Mouse (Mus musculus) MEL (cell line): ENCODE measurements at regions not wholly inside any gene's neighbourhood (a gene's known extent, or its start where the extent isn't known, plus 50 kb on each side); places are given as distances from the start of the nearest gene placed in this dataset.

Experiments used
- DNase-seq: peaks from one replicate; pipeline ENCODE4 v3.0.0; 2011; ENCODE audit warnings: low read depth, low spot score
- H3K27ac ChIP-seq: 2 replicates; pipeline ENCODE4 v1.5.1; 2012; ENCODE audit warnings: low read depth, mild to moderate bottlenecking, control low read depth, low read length, moderate library complexity; ENCODE audit not compliant: control insufficient read depth
- H3K27me3 ChIP-seq, 2 experiments: fragments of 150-350 bp in 1 of 2; sonication (generic) in 1 of 2; 2 replicates each; pipeline ENCODE4 v1.6.1; 2012; ENCODE audit warnings: low read length in 2 of 2, mild to moderate bottlenecking in 2 of 2, improper control_type of control experiment in 1 of 2, moderate library complexity in 1 of 2; ENCODE audit not compliant: insufficient read depth in 2 of 2, control insufficient read depth in 1 of 2
- H3K36me3 ChIP-seq, 2 experiments: 2 replicates each; pipeline ENCODE4 v1.6.1; 2012 to 2014; ENCODE audit warnings: low read length in 2 of 2, improper control_type of control experiment in 1 of 2, inconsistent platforms in 1 of 2, mild to moderate bottlenecking in 1 of 2; ENCODE audit not compliant: insufficient read depth in 2 of 2, control insufficient read depth in 1 of 2
- H3K4me1 ChIP-seq, 2 experiments: fragments of 150-350 bp in 1 of 2; sonication (generic) in 1 of 2; 2 replicates each; pipeline ENCODE4 v1.6.1; 2012; ENCODE audit warnings: low read length in 2 of 2, improper control_type of control experiment in 1 of 2, mild to moderate bottlenecking in 1 of 2; ENCODE audit not compliant: insufficient read depth in 2 of 2, control insufficient read depth in 1 of 2
- H3K4me3 ChIP-seq, 2 experiments: fragments of 150-350 bp in 1 of 2; sonication (generic) in 1 of 2; 2 replicates each; pipeline ENCODE4 v1.5.1; 2012; ENCODE audit warnings: low read depth in 2 of 2, low read length in 2 of 2, mild to moderate bottlenecking in 2 of 2, moderate library complexity in 2 of 2, control low read depth in 1 of 2, improper control_type of control experiment in 1 of 2; ENCODE audit not compliant: control insufficient read depth in 1 of 2, insufficient read depth in 1 of 2
- H3K79me2 ChIP-seq: 2 replicates; pipeline ENCODE4 v1.6.1; 2012; ENCODE audit warnings: mild to moderate bottlenecking, low read length, moderate library complexity; ENCODE audit not compliant: control insufficient read depth, poor library complexity, insufficient read depth
- H3K9ac ChIP-seq: 2 replicates; pipeline ENCODE4 v1.6.1; 2012; ENCODE audit warnings: low read depth, mild to moderate bottlenecking, control low read depth, low read length, moderate library complexity; ENCODE audit not compliant: control insufficient read depth, poor library complexity, severe bottlenecking
- H3K9me3 ChIP-seq: fragments of 150-350 bp; sonication (generic); replicated peaks from 2 replicates; pipeline ENCODE4 v1.6.1; 2012; ENCODE audit warnings: mild to moderate bottlenecking, low read length, improper control_type of control experiment, moderate library complexity; ENCODE audit not compliant: insufficient read depth
- BHLHE40 ChIP-seq: IDR thresholded peaks from 2 replicates; pipeline ENCODE4 v1.6.1; 2012; ENCODE audit warnings: low read depth, mild to moderate bottlenecking, inconsistent platforms, low read length, improper control_type of control experiment, borderline replicate concordance
- CHD1 ChIP-seq: IDR thresholded peaks from 2 replicates; pipeline ENCODE4 v1.6.1; 2012; ENCODE audit warnings: low read depth, mild to moderate bottlenecking, inconsistent platforms, low read length, improper control_type of control experiment
- CHD2 ChIP-seq: IDR thresholded peaks from 2 replicates; pipeline ENCODE4 v1.6.1; 2011; ENCODE audit warnings: low read length, improper control_type of control experiment
- CTCF ChIP-seq, 3 experiments: IDR thresholded peaks in 2 of 3; conservative IDR thresholded peaks in 1 of 3; 2 replicates each; pipeline ENCODE4 v1.5.1; 2011 to 2012; ENCODE audit warnings: low read length in 3 of 3, low read depth in 2 of 3, mild to moderate bottlenecking in 2 of 3, improper control_type of control experiment in 1 of 3, inconsistent platforms in 1 of 3, mixed read lengths in 1 of 3, moderate library complexity in 1 of 3; ENCODE audit not compliant: control insufficient read depth in 1 of 3, insufficient read depth in 1 of 3, poor library complexity in 1 of 3, severe bottlenecking in 1 of 3
- ELF1 ChIP-seq: IDR thresholded peaks from 2 replicates; pipeline ENCODE4 v1.6.1; 2014; ENCODE audit warnings: low read depth, mild to moderate bottlenecking, inconsistent platforms, low read length, improper control_type of control experiment, moderate library complexity
- GATA1 ChIP-seq: IDR thresholded peaks from 2 replicates; pipeline ENCODE4 v1.6.1; 2011; ENCODE audit warnings: low read depth, low read length, improper control_type of control experiment
- KAT2A ChIP-seq: conservative IDR thresholded peaks from 2 replicates; pipeline ENCODE4 v1.6.1; 2012; ENCODE audit warnings: low read depth, low read length, improper control_type of control experiment, inconsistent platforms
- MAFK ChIP-seq: IDR thresholded peaks from 2 replicates; pipeline ENCODE4 v1.6.1; 2011; ENCODE audit warnings: low read depth, mild to moderate bottlenecking, low read length, improper control_type of control experiment, borderline replicate concordance
- MAX ChIP-seq: IDR thresholded peaks from 2 replicates; pipeline ENCODE4 v1.6.1; 2011; ENCODE audit warnings: low read length, improper control_type of control experiment
- MYB ChIP-seq: IDR thresholded peaks from 2 replicates; pipeline ENCODE4 v1.6.1; 2011; ENCODE audit warnings: mild to moderate bottlenecking, low read depth, low read length, improper control_type of control experiment
- NRF1 ChIP-seq: IDR thresholded peaks from 2 replicates; pipeline ENCODE4 v1.6.1; 2014; ENCODE audit warnings: low read depth, mild to moderate bottlenecking, inconsistent platforms, low read length, improper control_type of control experiment, moderate library complexity; ENCODE audit not compliant: poor library complexity, insufficient read depth, severe bottlenecking
- POLR2A ChIP-seq, 2 experiments: IDR thresholded peaks; 2 replicates each; pipeline ENCODE4 v1.6.1; 2011 to 2012; ENCODE audit warnings: low read length in 2 of 2, mild to moderate bottlenecking in 2 of 2, control low read depth in 1 of 2, improper control_type of control experiment in 1 of 2, low read depth in 1 of 2, moderate library complexity in 1 of 2; ENCODE audit not compliant: control insufficient read depth in 1 of 2, insufficient read depth in 1 of 2, poor library complexity in 1 of 2
- POLR2AphosphoS2 ChIP-seq: IDR thresholded peaks from 2 replicates; pipeline ENCODE4 v1.6.1; 2011; ENCODE audit warnings: low read length, improper control_type of control experiment
- RCOR1 ChIP-seq: IDR thresholded peaks from 2 replicates; pipeline ENCODE4 v1.6.1; 2012; ENCODE audit warnings: low read depth, mild to moderate bottlenecking, inconsistent platforms, low read length, improper control_type of control experiment
- SIN3A ChIP-seq: IDR thresholded peaks from 2 replicates; pipeline ENCODE4 v1.6.1; 2012; ENCODE audit warnings: low read length, improper control_type of control experiment, inconsistent platforms
- TAL1 ChIP-seq: IDR thresholded peaks from 2 replicates; pipeline ENCODE4 v1.6.1; 2012; ENCODE audit warnings: mild to moderate bottlenecking, inconsistent platforms, low read length, moderate library complexity, mixed read lengths
- TBP ChIP-seq: IDR thresholded peaks from 2 replicates; pipeline ENCODE4 v1.8.0; 2011; ENCODE audit warnings: low read depth, low read length, improper control_type of control experiment
- UBTF ChIP-seq: IDR thresholded peaks from 2 replicates; pipeline ENCODE4 v1.6.1; 2012; ENCODE audit warnings: low read depth, mild to moderate bottlenecking, inconsistent platforms, low read length, improper control_type of control experiment, moderate library complexity, borderline replicate concordance; ENCODE audit not compliant: insufficient read depth
- USF2 ChIP-seq, 2 experiments: IDR thresholded peaks; 2 replicates each; pipeline ENCODE4 v1.6.1; 2011 to 2012; ENCODE audit warnings: improper control_type of control experiment in 2 of 2, low read length in 2 of 2, borderline replicate concordance in 1 of 2, inconsistent platforms in 1 of 2, low read depth in 1 of 2, mild to moderate bottlenecking in 1 of 2; ENCODE audit not compliant: insufficient read depth in 1 of 2
- ZKSCAN1 ChIP-seq: IDR thresholded peaks from 2 replicates; pipeline ENCODE4 v1.6.1; 2012; ENCODE audit warnings: low read depth, mild to moderate bottlenecking, inconsistent platforms, low read length, improper control_type of control experiment, moderate library complexity
- ZMIZ1 ChIP-seq: IDR thresholded peaks from 2 replicates; pipeline ENCODE4 v1.6.1; 2012; ENCODE audit warnings: low read depth, mild to moderate bottlenecking, inconsistent platforms, low read length, improper control_type of control experiment, moderate library complexity

DNA sequence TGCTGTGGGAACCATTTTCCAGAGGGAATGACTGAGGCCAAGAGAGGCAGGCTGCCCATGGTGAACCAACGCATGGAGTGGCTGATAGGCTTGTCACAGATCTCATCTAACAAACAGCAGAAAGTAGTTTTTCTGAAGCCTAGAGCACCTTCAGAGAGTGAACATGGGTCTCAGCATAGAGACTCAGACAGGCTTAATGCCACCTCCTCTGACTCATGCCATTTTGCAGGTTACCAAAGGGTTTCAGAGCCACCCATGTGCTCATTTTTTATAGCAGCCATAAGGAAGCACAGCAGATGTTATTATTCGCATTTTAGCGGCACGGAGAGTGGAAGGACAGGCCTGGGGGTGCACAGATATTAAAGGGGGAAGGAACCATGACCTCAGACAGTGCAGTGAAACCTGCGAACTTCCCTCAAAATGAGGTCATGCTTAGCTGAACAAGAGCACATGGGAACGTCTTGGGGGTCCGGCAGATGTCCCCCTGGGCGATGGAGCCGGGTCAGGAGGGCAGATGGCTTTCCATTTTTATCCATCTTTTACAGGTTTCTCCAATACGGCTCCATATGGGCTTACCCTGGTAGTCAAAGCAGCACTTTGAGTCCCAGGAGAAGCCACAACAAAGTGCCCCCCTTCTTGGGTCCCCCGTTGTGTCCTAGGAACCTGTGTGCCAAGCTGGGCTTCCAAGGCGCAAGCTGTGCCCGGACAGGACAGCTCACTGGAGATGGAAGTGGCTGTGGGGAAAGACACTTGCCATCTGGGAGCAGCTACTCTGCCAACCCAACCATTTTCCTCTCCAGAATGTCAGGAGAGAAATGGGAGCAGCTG is 100.3 kb upstream of the Armc2 start:
- H3K79me2 ChIP-seq: no peaks in the 10 kb centered on the region
- no peaks in the 10 kb centered on the region for H3K27me3 ChIP-seq
- DNase-seq: no peak
- H3K36me3 ChIP-seq: no peaks in the 10 kb centered on the region
- no peaks in the 10 kb centered on the region for H3K4me1 ChIP-seq
- H3K4me3 ChIP-seq: no peak overlapping the region
- no peak overlapping the region for H3K9ac ChIP-seq
- H3K9me3 ChIP-seq: no peaks in the 10 kb centered on the region
- TF ChIP-seq POLR2AphosphoS2: no peak
- TF ChIP-seq TBP: no peak
- TF ChIP-seq CHD2: no peak
- TF ChIP-seq KAT2A: no peak
- TF ChIP-seq RCOR1: no peak
- TF ChIP-seq BHLHE40: no peak
- TF ChIP-seq UBTF: no peak
- TF ChIP-seq ZMIZ1: no peak
- TF ChIP-seq MYB: no peak
- no peak for TF ChIP-seq SIN3A
- no peak for TF ChIP-seq CTCF (IDR thresholded peaks at IDR 0.05 in 2 of 3, conservative IDR thresholded peaks at IDR 0.05 in 1 of 3; ENCODE audit: control insufficient read depth in 1 of 3, insufficient read depth in 1 of 3, low read depth in 2 of 3, low read length in 3 of 3, poor library complexity in 1 of 3, severe bottlenecking in 1 of 3)
- no peak for TF ChIP-seq MAFK
- no peak for TF ChIP-seq ZKSCAN1
- TF ChIP-seq POLR2A (IDR thresholded peaks at IDR 0.05; ENCODE audit: control insufficient read depth in 1 of 2, insufficient read depth in 1 of 2, low read depth in 1 of 2, low read length in 2 of 2, poor library complexity in 1 of 2): no peak
- no peak for TF ChIP-seq NRF1
- no peak for TF ChIP-seq CHD1
- TF ChIP-seq USF2 (IDR thresholded peaks at IDR 0.05; ENCODE audit: borderline replicate concordance in 1 of 2, insufficient read depth in 1 of 2, low read depth in 1 of 2, low read length in 2 of 2): no peak
- TF ChIP-seq ELF1: no peak
- TF ChIP-seq GATA1: no peak
- H3K27ac ChIP-seq: no peak overlapping the region

DNA sequence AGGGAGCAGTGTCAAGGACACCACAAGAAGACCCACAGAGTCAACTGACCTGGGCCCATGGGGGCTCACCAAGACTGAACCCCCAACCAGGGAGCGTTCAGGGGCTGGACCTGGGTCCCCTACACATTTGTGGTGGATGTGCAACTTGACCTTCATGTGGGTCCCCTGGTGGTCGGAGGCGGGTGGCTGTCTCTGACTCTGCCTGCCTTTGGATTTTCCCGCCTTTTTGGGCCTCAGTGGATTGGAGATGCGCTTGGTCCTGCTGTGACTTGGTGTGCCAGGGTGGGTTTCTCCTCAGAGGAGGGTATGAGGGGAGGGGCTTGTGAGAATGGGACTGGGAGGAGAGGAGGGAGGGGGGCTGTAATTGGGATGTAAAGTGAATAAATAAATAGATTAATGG is 99.3 kb upstream of the Armc2 start:
- Histone ChIP-seq H3K27ac (no peak overlapping the region), H3K27me3 (no peaks in the 10 kb centered on the region), H3K36me3 (no peaks in the 10 kb centered on the region), H3K4me1 (no peaks in the 10 kb centered on the region), H3K4me3 (no peak overlapping the region), H3K9me3 (no peaks in the 10 kb centered on the region), H3K9ac (no peak overlapping the region), H3K79me2 (no peaks in the 10 kb centered on the region)
- TF ChIP-seq ZKSCAN1 (no peak), MAX (no peak), TAL1 (no peak)
- no peak for DNase-seq
